Mouse (Mus musculus) intestine, postnatal 0 days (tissue): ENCODE data around the gene Wfdc17. TPM values are rescaled to one million over a fixed set of nuclear protein-coding genes. Genes with fewer than 3 reads are reported as not detected.

Experiments used
- ATAC-seq: fragments of 200-750 bp; cut with Nextera tagmentation; 2 replicates; pipeline ENCODE4 v1.8.0; 2017; ENCODE audit warnings: mild to moderate bottlenecking, moderate TSS enrichment, moderate library complexity
- H3K27ac ChIP-seq: fragments of 300-500 bp; sonication (generic); 2 replicates; pipeline ENCODE4 v1.5.1; 2014; ENCODE audit warnings: mild to moderate bottlenecking, low read depth, low read length, moderate library complexity
- H3K27me3 ChIP-seq: fragments of 300-500 bp; sonication (generic); replicated peaks from 2 replicates; pipeline ENCODE4 v1.6.1; 2014; ENCODE audit warnings: low read length, mixed read lengths; ENCODE audit not compliant: control insufficient read depth, insufficient read depth
- H3K36me3 ChIP-seq: fragments of 300-500 bp; sonication (generic); 2 replicates; pipeline ENCODE4 v1.6.1; 2014; ENCODE audit warnings: mild to moderate bottlenecking, moderate library complexity; ENCODE audit not compliant: control insufficient read depth, insufficient read depth
- H3K4me1 ChIP-seq: fragments of 300-500 bp; sonication (generic); replicated peaks from 2 replicates; pipeline ENCODE4 v1.6.1; 2014; ENCODE audit warnings: antibody characterized with exemption, low read length, mixed read lengths; ENCODE audit not compliant: control insufficient read depth, insufficient read depth
- H3K4me2 ChIP-seq: fragments of 300-500 bp; sonication (generic); replicated peaks from 2 replicates; pipeline ENCODE4 v1.6.1; 2014; ENCODE audit warnings: low read depth, mild to moderate bottlenecking, moderate library complexity
- H3K4me3 ChIP-seq: fragments of 300-500 bp; sonication (generic); 2 replicates; pipeline ENCODE4 v1.5.1; 2014; ENCODE audit warnings: low read depth, low read length
- H3K9ac ChIP-seq: fragments of 300-500 bp; sonication (generic); 2 replicates; pipeline ENCODE4 v1.6.1; 2014; ENCODE audit warnings: mild to moderate bottlenecking, low read depth, low read length
- H3K9me3 ChIP-seq: fragments of 300-500 bp; sonication (generic); 2 replicates; pipeline ENCODE4 v1.6.1; 2016; ENCODE audit warnings: mixed run types; ENCODE audit not compliant: control insufficient read depth
- CTCF ChIP-seq: sonication (generic); IDR thresholded peaks from 2 replicates; pipeline ENCODE4 v1.5.1; 2016; ENCODE audit warnings: low read depth, mild to moderate bottlenecking, control low read depth, antibody characterized with exemption, moderate library complexity
- whole genome bisulfite sequencing: fragments of 180-500 bp; shearing (Covaris S2); extraction: QIAGEN DNeasy Blood & Tissue Kit; methylation state at CpG from one replicate; pipeline ENCODE4 v1.1.7; 2014; 5-methylcytosine and 5-hydroxymethylcytosine counted together
- polyA plus RNA-seq: library from polyadenylated mRNA; unstranded; fragments of >200 nt; fragmentation: Nextera tagmentation; extraction: Ambion mirVana; gene quantifications from 2 replicates; pipeline ENCODE4 v1.2.1, GENCODE M21; 2015

Gene Wfdc17
- polyA plus RNA-seq, 1 experiment from 2014 or later: 7.5 TPM

DNA sequence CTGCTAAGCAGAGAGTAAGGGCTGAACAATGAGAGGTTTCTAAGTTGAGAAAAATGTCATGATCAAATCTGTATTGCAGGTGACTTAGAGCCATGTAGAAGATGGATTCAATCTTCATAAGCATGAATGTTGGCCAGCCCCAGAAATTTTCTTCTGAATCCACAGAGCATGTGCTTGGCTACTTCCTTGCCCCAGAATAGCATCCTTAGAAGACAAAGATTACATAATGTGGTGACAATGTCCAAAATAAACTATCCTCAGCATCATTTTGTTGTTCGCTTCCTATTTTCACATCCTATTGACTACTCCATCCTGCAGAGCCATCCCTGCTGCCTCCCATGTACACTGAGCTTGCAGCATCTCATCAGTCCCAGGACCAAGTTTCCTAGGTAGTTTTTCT, 28.1 kb upstream of the Wfdc17 start:
- WGBS: 97% methylated on average over 1 of the region's 1 CpGs
- H3K4me2 ChIP-seq: no peak overlapping the region
- H3K36me3 ChIP-seq: no peaks in the 10 kb centered on the region
- no peaks in the 10 kb centered on the region for H3K4me1 ChIP-seq
- no peak overlapping the region for H3K27ac ChIP-seq
- TF ChIP-seq CTCF: no peak
- no peak for ATAC-seq
- H3K4me3 ChIP-seq: no peak overlapping the region
- H3K9ac ChIP-seq: no peak overlapping the region
- no peaks in the 10 kb centered on the region for H3K27me3 ChIP-seq
- H3K9me3 ChIP-seq: no peaks in the 10 kb centered on the region

DNA sequence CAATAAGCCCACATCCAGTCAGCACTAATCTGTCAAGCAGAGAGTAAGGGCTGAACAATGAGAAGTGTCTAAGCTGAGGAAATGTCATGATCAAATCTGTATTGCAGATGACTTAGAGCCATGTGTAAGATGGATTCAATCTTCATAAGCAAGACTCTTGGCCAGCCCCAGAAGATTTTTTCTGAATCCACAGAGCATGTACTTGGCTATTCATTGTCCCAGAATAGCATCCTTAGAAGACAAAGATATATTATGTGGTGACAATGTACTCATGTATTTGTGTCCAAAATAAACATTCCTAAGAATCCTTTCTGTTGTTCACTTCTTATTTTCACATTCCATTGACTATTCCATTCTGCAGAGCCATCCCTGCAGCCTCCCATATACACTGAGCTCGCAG, 13.9 kb upstream of the Wfdc17 start:
- H3K4me2 ChIP-seq: no peak overlapping the region
- no peak for ATAC-seq
- H3K9me3 ChIP-seq: no peaks in the 10 kb centered on the region
- no peaks in the 10 kb centered on the region for H3K27me3 ChIP-seq
- no peaks in the 10 kb centered on the region for H3K36me3 ChIP-seq
- TF ChIP-seq CTCF: no peak
- no peak overlapping the region for H3K9ac ChIP-seq
- no peak overlapping the region for H3K4me3 ChIP-seq
- H3K27ac ChIP-seq: no peak overlapping the region
- H3K4me1 ChIP-seq: no peaks in the 10 kb centered on the region
- 68% methylated on average over 1 of the region's 1 CpGs for WGBS

DNA sequence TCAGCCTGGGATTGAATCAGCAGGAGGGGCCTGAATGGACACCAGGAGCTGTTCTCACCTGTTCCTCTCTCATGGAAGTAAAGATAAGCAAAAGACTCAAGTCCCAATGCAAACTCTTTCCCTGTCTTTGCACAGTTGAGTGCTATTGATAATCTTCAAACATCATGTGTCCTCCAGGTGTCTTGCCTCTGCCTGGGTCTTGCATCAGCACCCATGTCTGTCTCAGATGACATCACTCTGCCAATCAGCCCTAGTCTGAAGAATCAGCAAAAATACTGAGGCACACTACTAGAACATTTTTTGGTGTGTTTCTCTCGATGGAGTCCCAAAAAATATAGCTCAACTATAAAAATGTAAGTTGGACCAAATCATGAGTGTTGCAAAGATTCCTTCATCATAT, 11.8 kb upstream of the Wfdc17 start:
- 74% methylated on average over 1 of the region's 1 CpGs for WGBS
- H3K4me2 ChIP-seq: no peak overlapping the region
- no peak for TF ChIP-seq CTCF
- H3K36me3 ChIP-seq: no peaks in the 10 kb centered on the region
- H3K9me3 ChIP-seq: no peaks in the 10 kb centered on the region
- no peak overlapping the region for H3K9ac ChIP-seq
- H3K4me1 ChIP-seq: no peaks in the 10 kb centered on the region
- H3K27ac ChIP-seq: no peak overlapping the region
- no peaks in the 10 kb centered on the region for H3K27me3 ChIP-seq
- no peak overlapping the region for H3K4me3 ChIP-seq
- peak; percentile 53; the same call in 1 of the 2 replicates for ATAC-seq

DNA sequence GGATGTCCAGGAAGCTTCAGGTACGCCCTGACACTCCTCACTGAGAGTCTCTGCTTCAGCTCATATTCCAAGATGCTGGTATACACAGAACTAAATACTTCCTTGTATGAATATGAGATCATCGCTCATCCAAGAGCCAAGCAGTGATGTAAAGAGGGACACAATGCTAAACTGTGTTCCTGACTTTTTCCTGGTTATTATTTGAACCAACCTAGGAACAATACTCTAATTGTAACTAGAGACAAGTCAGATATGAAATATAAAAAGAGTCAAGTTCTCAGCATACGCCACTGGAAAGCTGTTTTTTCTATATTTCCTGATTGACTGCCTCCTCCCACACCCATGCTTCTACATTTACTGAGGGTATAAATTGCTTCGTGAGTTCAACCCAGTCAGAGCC, 4.9 kb downstream of the Wfdc17 start, which contains the start of gene Wfdc18:
Wfdc18 (plus strand) TSS at position 301 of the 400 bp plus-strand sequence.
- ATAC-seq: no peak
- Histone ChIP-seq H3K9ac (no peak within 1 kb of the TSS), H3K27me3 (no peaks in the 10 kb centered on the region), H3K36me3 (no peaks in the 10 kb centered on the region), H3K4me1 (no peaks in the 10 kb centered on the region), H3K9me3 (no peaks in the 10 kb centered on the region), H3K4me3 (no peak within 1 kb of the TSS), H3K27ac (no peak within 1 kb of the TSS), H3K4me2 (no peak within 1 kb of the TSS)
- WGBS: 57% methylated on average over 4 of the region's 4 CpGs
- no peak for TF ChIP-seq CTCF

DNA sequence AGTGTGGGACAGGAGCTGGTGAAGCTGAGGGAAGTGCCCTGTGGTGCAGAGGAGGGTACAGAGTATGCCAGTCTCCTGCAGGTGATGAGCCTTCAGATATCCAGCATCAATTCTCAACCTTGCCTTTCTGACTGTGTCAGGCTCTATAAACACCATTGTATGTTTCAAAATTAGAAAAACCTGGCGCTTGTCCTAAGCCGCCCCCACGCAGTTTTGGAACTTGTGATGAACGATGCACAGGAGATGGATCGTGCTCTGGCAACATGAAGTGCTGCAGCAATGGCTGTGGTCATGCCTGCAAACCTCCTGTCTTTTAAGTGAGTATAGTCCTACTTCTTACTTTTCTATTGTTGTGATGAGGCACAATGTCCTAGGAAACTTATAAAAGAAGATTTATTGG, 5.9 kb downstream of the Wfdc17 start:
- no peaks in the 10 kb centered on the region for H3K27me3 ChIP-seq
- ATAC-seq: no peak
- H3K27ac ChIP-seq: no peak overlapping the region
- no peaks in the 10 kb centered on the region for H3K36me3 ChIP-seq
- no peak overlapping the region for H3K4me2 ChIP-seq
- H3K9me3 ChIP-seq: no peaks in the 10 kb centered on the region
- H3K9ac ChIP-seq: no peak overlapping the region
- 91% methylated on average over 5 of the region's 5 CpGs for whole genome bisulfite sequencing
- H3K4me3 ChIP-seq: no peak overlapping the region
- no peak for TF ChIP-seq CTCF
- no peaks in the 10 kb centered on the region for H3K4me1 ChIP-seq

DNA sequence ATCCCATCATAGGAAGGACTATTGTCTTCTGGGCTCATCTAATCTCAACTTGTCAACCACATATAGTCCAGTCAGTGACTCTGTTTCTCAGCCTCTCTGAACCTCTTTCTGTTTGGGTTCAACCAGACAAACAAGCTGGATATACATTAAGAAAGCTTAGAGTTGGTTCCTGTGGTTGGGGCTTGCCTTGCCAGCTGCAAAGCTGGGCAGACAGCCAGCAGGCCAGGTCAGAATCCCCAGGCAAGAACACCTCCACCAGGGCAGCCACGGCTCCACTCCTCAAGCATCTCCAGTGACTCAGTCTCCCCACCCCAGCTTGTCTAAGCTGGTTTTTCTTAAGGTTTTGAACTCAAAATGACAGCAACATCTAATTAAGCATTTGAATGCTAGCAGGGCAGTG, 8.9 kb downstream of the Wfdc17 start:
- no peak for TF ChIP-seq CTCF
- Histone ChIP-seq H3K27me3 (no peaks in the 10 kb centered on the region), H3K9me3 (no peaks in the 10 kb centered on the region), H3K27ac (no peak overlapping the region), H3K4me1 (no peaks in the 10 kb centered on the region), H3K9ac (no peak overlapping the region), H3K4me2 (no peak overlapping the region), H3K4me3 (no peak overlapping the region), H3K36me3 (no peaks in the 10 kb centered on the region)
- no peak for ATAC-seq
- WGBS: 60% methylated on average over 1 of the region's 1 CpGs

DNA sequence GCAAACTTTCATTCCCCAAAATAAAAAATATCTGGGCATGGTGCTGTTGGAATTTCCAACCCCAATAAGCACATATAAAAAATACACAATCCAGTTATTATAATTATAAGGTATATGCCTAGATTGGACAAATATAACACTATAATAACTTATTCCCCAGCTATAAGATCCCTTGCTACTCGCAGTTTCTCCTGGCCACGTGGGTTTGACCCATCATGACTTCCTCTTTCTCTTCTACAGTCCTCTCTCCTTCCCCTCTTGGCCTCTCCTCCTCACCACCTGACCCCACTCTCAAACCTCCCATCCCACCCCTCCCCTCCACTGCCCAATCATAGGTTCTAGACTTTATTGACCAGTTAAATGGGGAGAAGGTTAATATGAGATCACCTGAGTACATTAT, 10.1 kb downstream of the Wfdc17 start:
- H3K4me1 ChIP-seq: no peaks in the 10 kb centered on the region
- H3K9me3 ChIP-seq: no peaks in the 10 kb centered on the region
- H3K9ac ChIP-seq: no peak overlapping the region
- no peaks in the 10 kb centered on the region for H3K27me3 ChIP-seq
- ATAC-seq: no peak
- H3K4me2 ChIP-seq: no peak overlapping the region
- H3K36me3 ChIP-seq: no peaks in the 10 kb centered on the region
- 74% methylated on average over 2 of the region's 2 CpGs for WGBS
- no peak for TF ChIP-seq CTCF
- no peak overlapping the region for H3K27ac ChIP-seq
- H3K4me3 ChIP-seq: no peak overlapping the region
